Mouse (Mus musculus): ENCODE results near the gene March8.

GRCm38 (mm10) chr6:116340521-116340920 is 2.7 kb downstream of the March8 start:
- TF ChIP-seq MAX (IDR thresholded peaks at IDR 0.05) (no peak), CTCF (IDR thresholded peaks at IDR 0.05; ENCODE audit: control insufficient read depth, insufficient read depth, insufficient read length) (no peak), USF1 (IDR thresholded peaks at IDR 0.05; ENCODE audit: low read depth) (no peak), MYOG (IDR thresholded peaks at IDR 0.05; ENCODE audit: control insufficient read depth, extremely low read depth, insufficient read length) (no peak), MYOD1 (IDR thresholded peaks at IDR 0.05; ENCODE audit: control insufficient read depth, insufficient read length, low read depth) (no peak)

Data from C2C12 (cell line).